Mouse (Mus musculus) E14TG2a.4 (cell line): Measurements from ENCODE around the gene Slc1a7.

ENCODE experiments used
- H3K27me3 ChIP-seq: 2 replicates; pipeline ENCODE4 v1.6.1; 2014; ENCODE audit warnings: low read length, control low read depth; ENCODE audit not compliant: insufficient read depth
- H3K36me3 ChIP-seq: 2 replicates; pipeline ENCODE4 v1.6.1; 2014; ENCODE audit warnings: low read length, control low read depth; ENCODE audit not compliant: insufficient read depth
- H3K4me1 ChIP-seq: replicated peaks from 2 replicates; pipeline ENCODE4 v1.6.1; 2014; ENCODE audit warnings: low read depth, low read length, control low read depth
- H3K4me3 ChIP-seq: replicated peaks from 2 replicates; pipeline ENCODE4 v1.5.1; 2014; ENCODE audit warnings: mild to moderate bottlenecking, low read length
- H3K9me3 ChIP-seq: 2 replicates; pipeline ENCODE4 v1.6.1; 2014; ENCODE audit warnings: low read length, control low read depth
- CTCF ChIP-seq: conservative IDR thresholded peaks from 2 replicates; pipeline ENCODE4 v1.5.1; 2014; ENCODE audit warnings: low read length
- NANOG ChIP-seq: IDR thresholded peaks from 2 replicates; pipeline ENCODE4 v1.6.1; 2014; ENCODE audit warnings: borderline replicate concordance, low read length, mixed read lengths
- POU5F1 ChIP-seq: IDR thresholded peaks from 2 replicates; pipeline ENCODE4 v1.6.1; 2014; ENCODE audit warnings: low read length, borderline replicate concordance

Slc1a7 gene

GRCm38 (mm10) chr4:108057247-108057646 is 89.1 kb downstream of the Slc1a7 start:
- Histone ChIP-seq H3K4me1 (peaks cover 23% of the 10 kb centered on the region), H3K4me3 (no peak overlapping the region), H3K36me3 (peaks cover 67% of the 10 kb centered on the region), H3K9me3 (no peaks in the 10 kb centered on the region), H3K27me3 (no peaks in the 10 kb centered on the region)
- TF ChIP-seq POU5F1 = no peak
- TF ChIP-seq NANOG = no peak
- TF ChIP-seq CTCF = no peak

- no peaks in the 10 kb centered on the region for H3K27me3 ChIP-seq
- TF ChIP-seq NANOG (no peak), CTCF (no peak), POU5F1 (no peak)
- H3K36me3 ChIP-seq = peaks cover 63% of the 10 kb centered on the region
- H3K9me3 ChIP-seq = no peaks in the 10 kb centered on the region
- H3K4me1 ChIP-seq = peaks cover 20% of the 10 kb centered on the region
- no peak overlapping the region for H3K4me3 ChIP-seq
These were observed 90.0 kb downstream of the Slc1a7 start for GRCm38 (mm10) chr4:108058166-108058565.

GRCm38 (mm10) chr4:108059601-108060379 is 91.7 kb downstream of the Slc1a7 start:
- Histone ChIP-seq H3K36me3 (peaks cover 55% of the 10 kb centered on the region), H3K4me3 (no peak overlapping the region), H3K9me3 (no peaks in the 10 kb centered on the region), H3K27me3 (no peaks in the 10 kb centered on the region), H3K4me1 (peaks cover 20% of the 10 kb centered on the region)
- TF ChIP-seq POU5F1 = no peak
- no peak for TF ChIP-seq CTCF
- no peak for TF ChIP-seq NANOG

GRCm38 (mm10) chr4:108060774-108061173 is 92.6 kb downstream of the Slc1a7 start:
- no peaks in the 10 kb centered on the region for H3K9me3 ChIP-seq
- H3K4me3 ChIP-seq = no peak overlapping the region
- peaks cover 49% of the 10 kb centered on the region for H3K36me3 ChIP-seq
- TF ChIP-seq CTCF = no peak
- no peaks in the 10 kb centered on the region for H3K27me3 ChIP-seq
- peaks cover 24% of the 10 kb centered on the region for H3K4me1 ChIP-seq

GRCm38 (mm10) chr4:108062524-108062923 is 94.4 kb downstream of the Slc1a7 start:
- TF ChIP-seq NANOG (no peak), CTCF (no peak), POU5F1 (no peak)
- H3K36me3 ChIP-seq = peaks cover 57% of the 10 kb centered on the region
- peaks cover 24% of the 10 kb centered on the region for H3K4me1 ChIP-seq
- no peak overlapping the region for H3K4me3 ChIP-seq
- no peaks in the 10 kb centered on the region for H3K9me3 ChIP-seq
- no peaks in the 10 kb centered on the region for H3K27me3 ChIP-seq
